Mouse (Mus musculus) liver, embryonic 15.5 days (tissue): ENCODE results near the gene Trpc5. TPM values are rescaled to one million over a fixed set of nuclear protein-coding genes. Genes with fewer than 3 reads are reported as not detected.

Experiments
- ATAC-seq: fragments of 200-750 bp; cut with Nextera tagmentation; 2 replicates; pipeline ENCODE4 v1.8.0; 2017; ENCODE audit warnings: moderate number of reproducible peaks, mild to moderate bottlenecking, moderate library complexity; ENCODE audit not compliant: insufficient read depth
- H3K27ac ChIP-seq: fragments of 300-500 bp; sonication (generic); replicated peaks from 2 replicates; pipeline ENCODE4 v1.5.1; 2015; ENCODE audit warnings: mild to moderate bottlenecking, inconsistent platforms
- H3K27me3 ChIP-seq: fragments of 300-500 bp; sonication (generic); 2 replicates; pipeline ENCODE4 v1.6.1; 2015; ENCODE audit warnings: mild to moderate bottlenecking, inconsistent platforms
- H3K36me3 ChIP-seq: fragments of 300-500 bp; sonication (generic); replicated peaks from 2 replicates; pipeline ENCODE4 v1.6.1; 2015; ENCODE audit warnings: moderate library complexity, mild to moderate bottlenecking, inconsistent platforms
- H3K4me1 ChIP-seq: fragments of 300-500 bp; sonication (generic); replicated peaks from 2 replicates; pipeline ENCODE4 v1.6.1; 2015; ENCODE audit warnings: inconsistent platforms
- H3K4me2 ChIP-seq: fragments of 300-500 bp; sonication (generic); 2 replicates; pipeline ENCODE4 v1.6.1; 2015; ENCODE audit warnings: moderate library complexity, mild to moderate bottlenecking, inconsistent platforms
- H3K4me3 ChIP-seq: fragments of 300-500 bp; sonication (generic); replicated peaks from 2 replicates; pipeline ENCODE4 v1.5.1; 2015; ENCODE audit warnings: mild to moderate bottlenecking, inconsistent platforms
- H3K9ac ChIP-seq: fragments of 300-500 bp; sonication (generic); 2 replicates; pipeline ENCODE4 v1.6.1; 2015; ENCODE audit warnings: moderate library complexity, mild to moderate bottlenecking, inconsistent platforms
- H3K9me3 ChIP-seq: fragments of 300-500 bp; sonication (generic); replicated peaks from 2 replicates; pipeline ENCODE4 v1.6.1; 2016; ENCODE audit warnings: inconsistent platforms
- WGBS: fragments of 180-500 bp; shearing (Covaris S2); methylation state at CpG from one replicate; pipeline ENCODE4 v1.1.7; 2015; ENCODE audit warnings: mixed read lengths; ENCODE audit not compliant: insufficient replicate concordance; 5-methylcytosine and 5-hydroxymethylcytosine counted together
- polyA plus RNA-seq: library from polyadenylated mRNA; unstranded; fragments of >200 nt; fragmentation: Nextera tagmentation; extraction: Ambion mirVana; gene quantifications from 2 replicates; pipeline ENCODE4 v1.2.1, GENCODE M21; 2015

The Trpc5 gene
- polyA plus RNA-seq, 1 experiment from 2014 or later, result 0.07 TPM

- Histone ChIP-seq H3K27ac (no peak overlapping the region), H3K36me3 (no peaks in the 10 kb centered on the region), H3K4me1 (no peaks in the 10 kb centered on the region), H3K27me3 (no peaks in the 10 kb centered on the region), H3K9ac (no peak overlapping the region), H3K9me3 (no peaks in the 10 kb centered on the region), H3K4me2 (no peak overlapping the region), H3K4me3 (no peak overlapping the region)
- ATAC-seq, result no peak
- WGBS, result 30% methylated on average over 7 of the region's 7 CpGs
Observed at GRCm38 (mm10) chrX:144526042-144526441, 161.9 kb downstream of the Trpc5 start.

GRCm38 (mm10) chrX:144523239-144523638 is 164.7 kb downstream of the Trpc5 start:
- H3K4me3 ChIP-seq, result no peak overlapping the region
- 72% methylated on average over 5 of the region's 5 CpGs for WGBS
- no peak overlapping the region for H3K4me2 ChIP-seq
- H3K9me3 ChIP-seq, result no peaks in the 10 kb centered on the region
- no peak for ATAC-seq
- H3K27me3 ChIP-seq, result no peaks in the 10 kb centered on the region
- no peak overlapping the region for H3K27ac ChIP-seq
- no peak overlapping the region for H3K9ac ChIP-seq
- no peaks in the 10 kb centered on the region for H3K36me3 ChIP-seq
- H3K4me1 ChIP-seq, result no peaks in the 10 kb centered on the region

- Histone ChIP-seq H3K9me3 (no peaks in the 10 kb centered on the region), H3K36me3 (no peaks in the 10 kb centered on the region), H3K27ac (no peak overlapping the region), H3K27me3 (no peaks in the 10 kb centered on the region), H3K4me2 (no peak overlapping the region), H3K9ac (no peak overlapping the region), H3K4me3 (no peak overlapping the region), H3K4me1 (no peaks in the 10 kb centered on the region)
- no peak for ATAC-seq
- 53% methylated on average over 1 of the region's 1 CpGs for WGBS
Observed at GRCm38 (mm10) chrX:144491394-144491793, 196.6 kb downstream of the Trpc5 start.

- 72% methylated on average over 2 of the region's 2 CpGs for WGBS
- H3K27ac ChIP-seq, result no peak overlapping the region
- no peaks in the 10 kb centered on the region for H3K27me3 ChIP-seq
- H3K9ac ChIP-seq, result no peak overlapping the region
- no peaks in the 10 kb centered on the region for H3K9me3 ChIP-seq
- no peaks in the 10 kb centered on the region for H3K4me1 ChIP-seq
- ATAC-seq, result no peak
- no peak overlapping the region for H3K4me2 ChIP-seq
- no peak overlapping the region for H3K4me3 ChIP-seq
- H3K36me3 ChIP-seq, result no peaks in the 10 kb centered on the region
Observed at GRCm38 (mm10) chrX:144464416-144464815, 223.6 kb downstream of the Trpc5 start.

- no peak within 1 kb of the TSS for H3K27ac ChIP-seq
- 57% methylated on average over 5 of the region's 5 CpGs for WGBS
- H3K36me3 ChIP-seq, result no peaks in the 10 kb centered on the region
- no peak within 1 kb of the TSS for H3K4me3 ChIP-seq
- H3K4me2 ChIP-seq, result no peak within 1 kb of the TSS
- no peaks in the 10 kb centered on the region for H3K27me3 ChIP-seq
- no peak for ATAC-seq
- H3K9ac ChIP-seq, result no peak within 1 kb of the TSS
- no peaks in the 10 kb centered on the region for H3K9me3 ChIP-seq
- no peaks in the 10 kb centered on the region for H3K4me1 ChIP-seq
Observed at GRCm38 (mm10) chrX:144456281-144456680, 231.7 kb downstream of the Trpc5 start, which contains the start of gene Trpc5os. Gene Trpc5os (plus strand): TSS chrX:144456581.

- no peaks in the 10 kb centered on the region for H3K27me3 ChIP-seq
- H3K9me3 ChIP-seq, result no peaks in the 10 kb centered on the region
- no peak overlapping the region for H3K9ac ChIP-seq
- no peak overlapping the region for H3K27ac ChIP-seq
- H3K36me3 ChIP-seq, result no peaks in the 10 kb centered on the region
- 60% methylated on average over 3 of the region's 3 CpGs for WGBS
- H3K4me1 ChIP-seq, result no peaks in the 10 kb centered on the region
- H3K4me3 ChIP-seq, result no peak overlapping the region
- ATAC-seq, result no peak
- no peak overlapping the region for H3K4me2 ChIP-seq
Observed at GRCm38 (mm10) chrX:144423848-144424247, 264.1 kb downstream of the Trpc5 start.

GRCm38 (mm10) chrX:144421091-144421490 is 266.9 kb downstream of the Trpc5 start:
- H3K9me3 ChIP-seq, result no peaks in the 10 kb centered on the region

GRCm38 (mm10) chrX:144420259-144420658 is 267.7 kb downstream of the Trpc5 start:
- Histone ChIP-seq H3K9ac (no peak overlapping the region), H3K36me3 (no peaks in the 10 kb centered on the region), H3K4me3 (no peak overlapping the region), H3K27ac (no peak overlapping the region), H3K4me2 (no peak overlapping the region), H3K9me3 (no peaks in the 10 kb centered on the region), H3K27me3 (no peaks in the 10 kb centered on the region), H3K4me1 (no peaks in the 10 kb centered on the region)
- ATAC-seq, result no peak
- WGBS, result 38% methylated on average over 1 of the region's 1 CpGs

More at GRCm38 (mm10) chrX:144421091-144421490, 266.9 kb downstream of the Trpc5 start:
- H3K9ac ChIP-seq, result no peak overlapping the region
- 66% methylated on average over 1 of the region's 1 CpGs for WGBS
- H3K4me3 ChIP-seq, result no peak overlapping the region
- no peak for ATAC-seq
- no peaks in the 10 kb centered on the region for H3K4me1 ChIP-seq
- no peaks in the 10 kb centered on the region for H3K36me3 ChIP-seq
- no peak overlapping the region for H3K27ac ChIP-seq
- no peaks in the 10 kb centered on the region for H3K27me3 ChIP-seq
- no peak overlapping the region for H3K4me2 ChIP-seq

GRCm38 (mm10) chrX:144408036-144408435 is 279.9 kb downstream of the Trpc5 start:
- no peak overlapping the region for H3K9ac ChIP-seq
- WGBS, result 61% methylated on average over 5 of the region's 5 CpGs
- no peaks in the 10 kb centered on the region for H3K4me1 ChIP-seq
- no peaks in the 10 kb centered on the region for H3K36me3 ChIP-seq
- no peaks in the 10 kb centered on the region for H3K27me3 ChIP-seq
- no peaks in the 10 kb centered on the region for H3K9me3 ChIP-seq
- no peak for ATAC-seq
- H3K4me2 ChIP-seq, result no peak overlapping the region
- H3K27ac ChIP-seq, result no peak overlapping the region
- H3K4me3 ChIP-seq, result no peak overlapping the region

- 23% methylated on average over 7 of the region's 7 CpGs for whole genome bisulfite sequencing
- no peak for ATAC-seq
- H3K36me3 ChIP-seq, result no peaks in the 10 kb centered on the region
- no peak overlapping the region for H3K4me3 ChIP-seq
- H3K9me3 ChIP-seq, result no peaks in the 10 kb centered on the region
- H3K27ac ChIP-seq, result no peak overlapping the region
- H3K9ac ChIP-seq, result no peak overlapping the region
- H3K4me1 ChIP-seq, result no peaks in the 10 kb centered on the region
- no peak overlapping the region for H3K4me2 ChIP-seq
- H3K27me3 ChIP-seq, result no peaks in the 10 kb centered on the region
Observed at GRCm38 (mm10) chrX:144403526-144403925, 284.5 kb downstream of the Trpc5 start.

GRCm38 (mm10) chrX:144374196-144374595 is 313.8 kb downstream of the Trpc5 start:
- no peak overlapping the region for H3K27ac ChIP-seq
- no peaks in the 10 kb centered on the region for H3K9me3 ChIP-seq
- no peak overlapping the region for H3K9ac ChIP-seq
- H3K4me3 ChIP-seq, result no peak overlapping the region
- WGBS, result 57% methylated on average over 2 of the region's 2 CpGs
- no peak for ATAC-seq
- H3K4me2 ChIP-seq, result no peak overlapping the region
- H3K4me1 ChIP-seq, result no peaks in the 10 kb centered on the region
- no peaks in the 10 kb centered on the region for H3K27me3 ChIP-seq
- no peaks in the 10 kb centered on the region; the same call in 1 of the 2 replicates for H3K36me3 ChIP-seq

GRCm38 (mm10) chrX:144338355-144338754 is 349.6 kb downstream of the Trpc5 start:
- Histone ChIP-seq H3K27ac (no peak overlapping the region), H3K4me2 (no peak overlapping the region), H3K36me3 (no peaks in the 10 kb centered on the region), H3K9me3 (no peaks in the 10 kb centered on the region), H3K27me3 (no peaks in the 10 kb centered on the region), H3K9ac (no peak overlapping the region), H3K4me1 (no peaks in the 10 kb centered on the region), H3K4me3 (no peak overlapping the region)
- ATAC-seq, result no peak
